Mouse (Mus musculus): ENCODE data around the gene Trappc3. TPM values are rescaled to one million over a fixed set of nuclear protein-coding genes. Genes with fewer than 3 reads are reported as not detected.

Gene Trappc3
- 65.2 TPM for polyA plus RNA-seq (2017; shearing (Covaris generic))

DNA sequence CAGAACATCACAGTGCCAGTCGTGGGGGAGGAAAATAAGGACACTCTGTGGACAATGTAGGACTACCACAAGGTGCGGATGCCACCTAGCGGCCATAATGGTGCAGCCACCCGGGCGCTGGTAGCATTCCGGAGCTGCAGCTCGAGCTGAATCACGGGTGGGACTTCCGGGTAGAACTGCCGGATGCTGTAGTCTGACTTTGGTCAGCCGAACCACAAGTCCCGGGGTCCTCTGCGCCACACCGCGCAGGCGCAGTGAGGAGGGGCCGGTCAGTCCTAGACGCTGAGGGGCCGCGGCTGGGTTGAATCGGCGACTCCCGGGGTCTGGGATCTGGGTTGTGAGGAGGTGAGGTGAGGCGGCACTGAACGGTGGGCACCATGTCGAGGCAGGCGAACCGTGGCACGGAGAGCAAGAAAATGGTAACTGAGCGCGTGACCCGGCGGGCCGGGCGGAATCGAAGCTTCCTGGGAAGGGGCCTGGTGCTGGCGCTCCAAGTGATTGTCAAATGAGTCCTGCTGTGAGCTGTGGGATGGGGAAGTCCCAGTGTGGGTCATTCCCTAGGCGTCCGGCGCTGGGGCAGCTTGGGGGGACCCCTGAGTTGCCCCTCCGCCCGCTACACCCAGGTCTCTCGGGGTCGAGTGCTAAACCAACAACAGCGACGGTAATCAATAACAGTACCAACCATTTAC, at the start of gene Trappc3:
Gene Trappc3, plus strand, starts transcription at position 207 of the 689 bp plus-strand sequence.

DNA sequence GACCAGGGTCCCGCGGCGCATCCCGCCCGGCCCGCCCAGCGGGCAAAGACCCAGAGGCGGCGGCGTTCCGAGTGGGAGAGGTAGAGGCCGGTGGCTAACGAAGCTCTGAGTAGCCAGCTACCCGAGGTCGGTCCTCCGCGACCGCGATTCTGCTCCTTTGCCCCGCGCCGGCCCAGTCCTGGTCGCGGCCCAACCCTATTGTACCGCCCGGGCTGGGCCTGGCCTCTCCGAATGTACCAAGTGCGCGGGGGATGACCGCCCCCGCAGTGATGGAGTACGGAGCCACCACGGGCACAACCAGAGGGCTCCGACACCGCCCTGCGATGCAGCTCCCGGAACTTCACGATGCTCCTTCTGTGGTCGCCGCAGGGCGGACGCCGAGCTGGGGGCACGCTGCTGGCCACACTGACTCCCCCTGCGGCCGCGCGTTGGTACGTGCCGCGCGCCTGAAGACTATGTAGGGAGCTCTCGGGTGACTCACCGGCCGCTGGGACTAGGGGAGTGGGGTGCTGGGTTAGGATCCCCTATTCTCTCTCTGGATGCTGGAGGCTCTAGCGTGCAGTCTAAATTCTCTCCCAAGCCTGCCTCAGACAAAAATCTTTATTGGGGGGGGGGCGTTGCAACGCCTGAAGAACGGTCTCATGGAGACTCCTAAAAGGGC, 5.9 kb upstream of the Trappc3 start, which contains the start of gene Map7d1:
Gene Map7d1, minus strand, starts transcription at position 213 of the 661 bp plus-strand sequence.

DNA sequence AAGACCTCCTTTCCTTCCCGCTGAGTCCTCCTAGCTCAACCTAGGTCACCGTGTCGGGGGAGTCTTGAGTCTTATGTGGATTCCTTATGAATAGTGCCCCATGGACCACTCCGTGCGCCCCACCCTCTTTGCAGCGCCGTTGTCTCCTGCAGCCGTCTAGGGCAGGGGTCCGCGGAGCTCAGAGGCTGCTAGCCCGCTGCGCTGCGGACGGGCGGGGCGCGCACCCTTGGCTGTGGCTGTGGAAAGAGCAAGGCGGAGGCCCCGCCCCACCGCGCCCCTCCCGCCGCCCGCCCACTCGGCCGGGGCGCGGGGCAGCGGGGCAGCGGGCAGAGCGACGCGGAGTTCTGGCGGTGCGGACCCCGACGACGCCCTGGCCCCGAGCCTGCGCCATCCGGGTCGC, 24.4 kb downstream of the Trappc3 start, which contains the start of gene Col8a2:
Gene Col8a2, plus strand, starts transcription at position 302 of the 400 bp plus-strand sequence.

GRCm38 (mm10) chr4:126321111-126321853, 59.2 kb downstream of the Trappc3 start, which contains the start of gene Adprhl2:
TSS of gene Adprhl2 (minus strand) at chr4:126321703.

GRCm38 (mm10) chr4:126325281-126325861, 63.2 kb downstream of the Trappc3 start, which contains the start of gene Tekt2:
TSS of gene Tekt2 (minus strand) at chr4:126325688.

Other genes starting within 250 kb of the Trappc3 start
- gene Csf3r, start 237.8 kb upstream of the Trappc3 start, polyA plus RNA-seq (2017; shearing (Covaris generic)) = 0.56 TPM
- 74.8 TPM for gene Mrps15, start 215.4 kb upstream of the Trappc3 start, polyA plus RNA-seq (2017; shearing (Covaris generic))
- 0.51 TPM for gene Oscp1, start 203.8 kb upstream of the Trappc3 start, polyA plus RNA-seq (2017; shearing (Covaris generic))
- gene Lsm10, start 165.7 kb upstream of the Trappc3 start, polyA plus RNA-seq (2017; shearing (Covaris generic)) = 22.3 TPM
- gene Stk40, start 158.4 kb upstream of the Trappc3 start, polyA plus RNA-seq (2017; shearing (Covaris generic)) = 66.4 TPM
- gene Eva1b, start 114.6 kb upstream of the Trappc3 start, polyA plus RNA-seq (2017; shearing (Covaris generic)) = 12.7 TPM
- gene Sh3d21, start 98.8 kb upstream of the Trappc3 start, polyA plus RNA-seq (2017; shearing (Covaris generic)) = 0.73 TPM
- 221 TPM for gene Thrap3, start 59.6 kb upstream of the Trappc3 start, polyA plus RNA-seq (2017; shearing (Covaris generic))
- gene Map7d1, start 6.0 kb upstream of the Trappc3 start, polyA plus RNA-seq (2017; shearing (Covaris generic)) = 44.2 TPM
- not detected for gene Col8a2, start 24.5 kb downstream of the Trappc3 start, polyA plus RNA-seq (2017; shearing (Covaris generic))
- 43.0 TPM for gene Adprhl2, start 59.4 kb downstream of the Trappc3 start, polyA plus RNA-seq (2017; shearing (Covaris generic))
- not detected for gene Tekt2, start 63.4 kb downstream of the Trappc3 start, polyA plus RNA-seq (2017; shearing (Covaris generic))
- gene Ago3, start 167.2 kb downstream of the Trappc3 start, polyA plus RNA-seq (2017; shearing (Covaris generic)) = 29.1 TPM
- gene Ago1, start 206.3 kb downstream of the Trappc3 start, polyA plus RNA-seq (2017; shearing (Covaris generic)) = 4.5 TPM